Comparison of ENCODE assay signal across 19 mouse cellular contexts in genomic region chr11:71435745-71436144, GRCm38 (mm10).
A peak's percentile ranks its signal among the peaks of the same experiment; 100 is the strongest.
DNase-seq lines count a peak whose midpoint lies in the region; ATAC-seq lines count a peak whose summit lies in the region.
"Had no signal": no experiment of that assay in that cellular context is flagged by ENCODE, and none has a peak within 500 bp of the region (broad histone marks: within the 10 kb centered on the region; RNA-seq: fewer than 3 reads in every experiment).

No protein-coding gene starts in this region.

- ATAC-seq in frontal cortex, adult (ENCODE audit: low TSS enrichment): peak; percentile 64
- ATAC-seq in midbrain, embryonic 13.5 days: no peak
- ATAC-seq in midbrain, embryonic 14.5 days (ENCODE audit: low FRiP score, low TSS enrichment): no peak
- no peak for ATAC-seq in midbrain, embryonic 16.5 days
- ATAC-seq in neural tube, embryonic 15.5 days (ENCODE audit: low FRiP score): no peak

- H3K4me1 ChIP-seq in midbrain, embryonic 13.5 days (replicated peaks): peaks cover 42% of the 10 kb centered on the region
- peaks cover 26% of the 10 kb centered on the region; the same call in 1 of the 2 replicates for H3K4me1 ChIP-seq in midbrain, embryonic 14.5 days (ENCODE audit: control insufficient read depth, insufficient read depth, low read length)
- peaks cover 27% of the 10 kb centered on the region for H3K4me1 ChIP-seq in midbrain, embryonic 16.5 days (ENCODE audit: control insufficient read depth, insufficient read depth, low read length)
- H3K4me1 ChIP-seq in neural tube, embryonic 15.5 days: peaks cover 29% of the 10 kb centered on the region
- H3K4me1 ChIP-seq: heart, embryonic 15.5 days had no signal

- peak overlapping the region; percentile 51; the same call in 1 of the 2 replicates for H3K27ac ChIP-seq in midbrain, embryonic 13.5 days
- no peak overlapping the region for H3K27ac ChIP-seq in midbrain, embryonic 14.5 days (replicated peaks; ENCODE audit: low read depth, low read length)
- peak overlapping the region; percentile 61; the same call in 1 of the 2 replicates for H3K27ac ChIP-seq in midbrain, embryonic 16.5 days (ENCODE audit: low read length)
- H3K27ac ChIP-seq in neural tube, embryonic 15.5 days (replicated peaks): no peak overlapping the region
- H3K27ac ChIP-seq: embryonic facial prominence, embryonic 12.5 days; heart, embryonic 15.5 days; kidney, embryonic 15.5 days; limb, embryonic 10.5 days; liver, embryonic 14.5 days; midbrain, embryonic 12.5 days; neural tube, embryonic 12.5 days had no signal

- 58% methylated on average over 8 of the region's 8 CpGs for WGBS in midbrain, embryonic 13.5 days
- WGBS in midbrain, embryonic 14.5 days: 61% methylated on average over 8 of the region's 8 CpGs
- WGBS in midbrain, embryonic 16.5 days: 51% methylated on average over 8 of the region's 8 CpGs
- 64% methylated on average over 8 of the region's 8 CpGs for WGBS in neural tube, embryonic 15.5 days

- no peak overlapping the region for H3K4me3 ChIP-seq in midbrain, embryonic 13.5 days (replicated peaks)
- H3K4me3 ChIP-seq in midbrain, embryonic 14.5 days (replicated peaks; ENCODE audit: low read depth, low read length): no peak overlapping the region
- H3K4me3 ChIP-seq in midbrain, embryonic 16.5 days (ENCODE audit: low read depth, low read length): no peak overlapping the region
- H3K4me3 ChIP-seq in neural tube, embryonic 15.5 days (replicated peaks): no peak overlapping the region
- H3K4me3 ChIP-seq: embryonic facial prominence, embryonic 12.5 days; heart, embryonic 15.5 days; kidney, embryonic 15.5 days; limb, embryonic 10.5 days; midbrain, embryonic 12.5 days; neural tube, embryonic 12.5 days had no signal

- H3K36me3 ChIP-seq in midbrain, embryonic 13.5 days: no peaks in the 10 kb centered on the region
- H3K36me3 ChIP-seq in midbrain, embryonic 14.5 days (ENCODE audit: control insufficient read depth, insufficient read depth, low read length): no peaks in the 10 kb centered on the region
- no peaks in the 10 kb centered on the region for H3K36me3 ChIP-seq in midbrain, embryonic 16.5 days (ENCODE audit: control insufficient read depth, insufficient read depth, low read length)
- no peaks in the 10 kb centered on the region for H3K36me3 ChIP-seq in neural tube, embryonic 15.5 days
- H3K36me3 ChIP-seq: embryonic facial prominence, embryonic 12.5 days; heart, embryonic 15.5 days; kidney, embryonic 15.5 days; limb, embryonic 10.5 days; midbrain, embryonic 12.5 days; neural tube, embryonic 12.5 days had no signal

- H3K9ac ChIP-seq in midbrain, embryonic 13.5 days (replicated peaks): no peak overlapping the region
- H3K9ac ChIP-seq in midbrain, embryonic 14.5 days (replicated peaks; ENCODE audit: low read length): no peak overlapping the region
- no peak overlapping the region for H3K9ac ChIP-seq in midbrain, embryonic 16.5 days (ENCODE audit: low read depth, low read length)
- H3K9ac ChIP-seq in neural tube, embryonic 15.5 days (replicated peaks): no peak overlapping the region
- H3K9ac ChIP-seq: embryonic facial prominence, embryonic 12.5 days; heart, embryonic 15.5 days; kidney, embryonic 15.5 days; liver, embryonic 14.5 days; midbrain, embryonic 12.5 days; neural tube, embryonic 12.5 days had no signal

- no peak overlapping the region for H3K4me2 ChIP-seq in midbrain, embryonic 13.5 days (replicated peaks)
- H3K4me2 ChIP-seq in midbrain, embryonic 14.5 days (ENCODE audit: low read length): no peak overlapping the region
- no peak overlapping the region for H3K4me2 ChIP-seq in midbrain, embryonic 16.5 days (ENCODE audit: low read length)
- H3K4me2 ChIP-seq in neural tube, embryonic 15.5 days: no peak overlapping the region
- H3K4me2 ChIP-seq: embryonic facial prominence, embryonic 12.5 days; heart, embryonic 15.5 days; kidney, embryonic 15.5 days; midbrain, embryonic 12.5 days; neural tube, embryonic 12.5 days had no signal

- no peaks in the 10 kb centered on the region for H3K27me3 ChIP-seq in midbrain, embryonic 13.5 days
- H3K27me3 ChIP-seq in midbrain, embryonic 14.5 days (ENCODE audit: control insufficient read depth, insufficient read depth, low read length): no peaks in the 10 kb centered on the region
- H3K27me3 ChIP-seq in midbrain, embryonic 16.5 days (ENCODE audit: control insufficient read depth, insufficient read depth, low read depth, low read length): no peaks in the 10 kb centered on the region; the same call in 1 of the 2 replicates
- H3K27me3 ChIP-seq in neural tube, embryonic 15.5 days (replicated peaks): no peaks in the 10 kb centered on the region
- H3K27me3 ChIP-seq: midbrain, embryonic 12.5 days; neural tube, embryonic 12.5 days had no signal

- no peak for DNase-seq in frontal cortex, postnatal 14 days (ENCODE audit: low spot score in 2 of 2)
- DNase-seq in midbrain, embryonic 14.5 days: no peak
- DNase-seq in heart, adult 8-10 months (ENCODE audit: low spot score): no peak
- DNase-seq in adipocyte (ENCODE audit: low spot score): no peak
- DNase-seq: adrenal gland, adult 8-10 months; cerebellum, postnatal 25 days; gastrocnemius, postnatal 25 days; lung, postnatal 10 days had no signal

- H3K9me3 ChIP-seq in midbrain, embryonic 13.5 days: no peaks in the 10 kb centered on the region; the same call in 1 of the 2 replicates
- no peaks in the 10 kb centered on the region for H3K9me3 ChIP-seq in midbrain, embryonic 14.5 days (ENCODE audit: control insufficient read depth, low read length)
- H3K9me3 ChIP-seq in midbrain, embryonic 16.5 days (replicated peaks; ENCODE audit: control insufficient read depth, low read length, poor library complexity, severe bottlenecking): no peaks in the 10 kb centered on the region
- no peaks in the 10 kb centered on the region for H3K9me3 ChIP-seq in neural tube, embryonic 15.5 days (replicated peaks)
- H3K9me3 ChIP-seq: embryonic facial prominence, embryonic 12.5 days; heart, embryonic 15.5 days; kidney, embryonic 15.5 days; limb, embryonic 10.5 days; midbrain, embryonic 12.5 days; neural tube, embryonic 12.5 days had no signal

Comparison
In these comparisons a context has a peak if more than half of its experiments do, and no peak if none do; other contexts are left out.
1. H3K27ac ChIP-seq: peak in midbrain, embryonic 13.5 days (single experiment) and midbrain, embryonic 16.5 days (single experiment); none in midbrain, embryonic 14.5 days (single experiment) and neural tube, embryonic 15.5 days (single experiment).